Mouse (Mus musculus) cerebellum, adult 2 months (tissue): Measurements from ENCODE around the gene Cmas.

Experiments used
- CTCF ChIP-seq: fragments of 200-500 bp; IDR thresholded peaks from 2 replicates; pipeline ENCODE4 v1.5.1; 2011; ENCODE audit warnings: low read depth, mild to moderate bottlenecking, control low read depth, low read length, moderate library complexity, borderline replicate concordance; ENCODE audit not compliant: insufficient read depth
- POLR2A ChIP-seq: fragments of 200-500 bp; IDR thresholded peaks from 2 replicates; pipeline ENCODE4 v1.6.1; 2011; ENCODE audit warnings: low read length, control low read depth, borderline replicate concordance; ENCODE audit not compliant: insufficient read depth

DNA sequence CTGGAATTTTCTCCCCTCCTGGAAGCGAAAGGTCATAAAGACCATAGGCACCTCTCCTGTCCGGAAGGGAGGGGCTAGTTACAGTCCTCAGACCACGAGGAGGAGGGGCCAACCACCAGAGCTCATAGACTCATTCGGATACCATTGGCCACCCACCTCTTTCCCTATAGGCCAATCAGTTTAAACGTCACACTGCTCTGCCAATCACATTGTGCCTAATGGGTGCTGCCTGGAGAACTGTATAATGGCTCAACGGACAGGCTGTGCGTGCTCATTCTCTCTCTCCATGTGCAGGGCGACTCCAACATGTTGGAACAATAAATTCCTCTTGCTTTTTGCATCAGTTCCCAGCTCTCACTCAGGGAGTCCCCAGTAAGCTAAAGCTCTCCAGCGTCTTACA, 5.1 kb upstream of the Cmas start:
- TF ChIP-seq CTCF = no peak
- no peak for TF ChIP-seq POLR2A
